Mouse (Mus musculus) limb, embryonic 15.5 days (tissue): Measurements from ENCODE around the gene Mpp1. TPM values are rescaled to one million over a fixed set of nuclear protein-coding genes. Genes with fewer than 3 reads are reported as not detected.

Source experiments
- ATAC-seq: fragments of 200-750 bp; cut with Nextera tagmentation; 2 replicates; pipeline ENCODE4 v1.8.0; 2017; ENCODE audit warnings: low read depth, moderate TSS enrichment; ENCODE audit not compliant: insufficient number of reproducible peaks, low FRiP score, low TSS enrichment
- H3K27ac ChIP-seq: fragments of 300-500 bp; sonication (generic); 2 replicates; pipeline ENCODE4 v1.5.1; 2015; ENCODE audit warnings: moderate library complexity, mild to moderate bottlenecking, inconsistent platforms
- H3K27me3 ChIP-seq: fragments of 300-500 bp; sonication (generic); 2 replicates; pipeline ENCODE4 v1.6.1; 2015; ENCODE audit warnings: inconsistent platforms
- H3K36me3 ChIP-seq: fragments of 300-500 bp; sonication (generic); 2 replicates; pipeline ENCODE4 v1.6.1; 2015; ENCODE audit warnings: inconsistent platforms
- H3K4me1 ChIP-seq: fragments of 300-500 bp; sonication (generic); 2 replicates; pipeline ENCODE4 v1.6.1; 2015; ENCODE audit warnings: inconsistent platforms
- H3K4me2 ChIP-seq: fragments of 300-500 bp; sonication (generic); 2 replicates; pipeline ENCODE4 v1.6.1; 2015; ENCODE audit warnings: mild to moderate bottlenecking, inconsistent platforms
- H3K4me3 ChIP-seq: fragments of 300-500 bp; sonication (generic); 2 replicates; pipeline ENCODE4 v1.5.1; 2015; ENCODE audit warnings: mild to moderate bottlenecking, inconsistent platforms
- H3K9ac ChIP-seq: fragments of 300-500 bp; sonication (generic); 2 replicates; pipeline ENCODE4 v1.6.1; 2015; ENCODE audit warnings: inconsistent platforms
- H3K9me3 ChIP-seq: fragments of 300-500 bp; sonication (generic); 2 replicates; pipeline ENCODE4 v1.6.1; 2016; ENCODE audit warnings: inconsistent platforms
- WGBS: fragments of 180-500 bp; shearing (Covaris S2); methylation state at CpG from one replicate; pipeline ENCODE4 v1.1.7; 2015; 5-methylcytosine and 5-hydroxymethylcytosine counted together
- polyA plus RNA-seq: library from polyadenylated mRNA; unstranded; fragments of >200 nt; fragmentation: Nextera tagmentation; extraction: Ambion mirVana; gene quantifications from 2 replicates; pipeline ENCODE4 v1.2.1, GENCODE M21; 2015

Gene Mpp1
- polyA plus RNA-seq, 1 experiment from 2014 or later, result 52.6 TPM

- no peaks in the 10 kb centered on the region for H3K9me3 ChIP-seq
- H3K4me1 ChIP-seq, result no peaks in the 10 kb centered on the region
- no peak for ATAC-seq
- H3K4me2 ChIP-seq, result no peak overlapping the region
- no peak overlapping the region for H3K9ac ChIP-seq
- H3K36me3 ChIP-seq, result peaks cover 6% of the 10 kb centered on the region; the same call in 1 of the 2 replicates
- no peaks in the 10 kb centered on the region for H3K27me3 ChIP-seq
- H3K27ac ChIP-seq, result no peak overlapping the region
- H3K4me3 ChIP-seq, result no peak overlapping the region
Observed at GRCm38 (mm10) chrX:75126893-75127292, 3.9 kb downstream of the Mpp1 start.

GRCm38 (mm10) chrX:75125606-75126005, 5.2 kb downstream of the Mpp1 start:
- H3K27me3 ChIP-seq, result no peaks in the 10 kb centered on the region
- 95% methylated on average over 3 of the region's 3 CpGs for WGBS
- H3K27ac ChIP-seq, result no peak overlapping the region
- no peak for ATAC-seq
- H3K9ac ChIP-seq, result no peak overlapping the region
- H3K36me3 ChIP-seq, result peaks cover 8% of the 10 kb centered on the region; the same call in 1 of the 2 replicates
- H3K4me2 ChIP-seq, result no peak overlapping the region
- no peaks in the 10 kb centered on the region for H3K4me1 ChIP-seq
- H3K9me3 ChIP-seq, result no peaks in the 10 kb centered on the region
- H3K4me3 ChIP-seq, result no peak overlapping the region

- Histone ChIP-seq H3K4me3 (no peak overlapping the region), H3K27me3 (no peaks in the 10 kb centered on the region), H3K36me3 (peaks cover 16% of the 10 kb centered on the region), H3K4me2 (no peak overlapping the region), H3K4me1 (no peaks in the 10 kb centered on the region), H3K9me3 (no peaks in the 10 kb centered on the region), H3K9ac (no peak overlapping the region), H3K27ac (no peak overlapping the region)
- no peak for ATAC-seq
Observed at GRCm38 (mm10) chrX:75115550-75115949, 15.3 kb downstream of the Mpp1 start.

- Histone ChIP-seq H3K4me1 (no peaks in the 10 kb centered on the region), H3K9ac (no peak overlapping the region), H3K4me3 (no peak overlapping the region), H3K27ac (no peak overlapping the region), H3K4me2 (no peak overlapping the region), H3K27me3 (no peaks in the 10 kb centered on the region), H3K9me3 (no peaks in the 10 kb centered on the region), H3K36me3 (peaks cover 36% of the 10 kb centered on the region)
- no peak for ATAC-seq
- WGBS, result 89% methylated on average over 6 of the region's 6 CpGs
Observed at GRCm38 (mm10) chrX:75102293-75102692, 28.5 kb downstream of the Mpp1 start.

- ATAC-seq, result no peak
- no peaks in the 10 kb centered on the region for H3K4me1 ChIP-seq
- H3K36me3 ChIP-seq, result 0 out of 2 replicates have a peak, but pooled peaks cover 14% of the 10 kb centered on the region
- H3K4me2 ChIP-seq, result no peak overlapping the region
- no peak overlapping the region for H3K27ac ChIP-seq
- H3K9me3 ChIP-seq, result no peaks in the 10 kb centered on the region
- no peak overlapping the region for H3K9ac ChIP-seq
- no peak overlapping the region for H3K4me3 ChIP-seq
- 83% methylated on average over 8 of the region's 8 CpGs for WGBS
- H3K27me3 ChIP-seq, result no peaks in the 10 kb centered on the region
Observed at GRCm38 (mm10) chrX:75098799-75099198, 32.0 kb downstream of the Mpp1 start.

- Histone ChIP-seq H3K27me3 (no peaks in the 10 kb centered on the region), H3K36me3 (0 out of 2 replicates have a peak, but pooled peaks cover 4% of the 10 kb centered on the region), H3K4me2 (peak overlapping the region; percentile 50), H3K4me3 (peak overlapping the region; percentile 54), H3K9me3 (no peaks in the 10 kb centered on the region), H3K9ac (peak overlapping the region; percentile 58), H3K4me1 (no peaks in the 10 kb centered on the region), H3K27ac (peak overlapping the region; percentile 77)
- 24% methylated on average over 23 of the region's 23 CpGs for WGBS
- ATAC-seq, result no peak
Observed at GRCm38 (mm10) chrX:75096163-75096770, 34.5 kb downstream of the Mpp1 start.

GRCm38 (mm10) chrX:75095369-75096162, 35.2 kb downstream of the Mpp1 start, which contains the start of gene Dkc1:
Dkc1 (plus strand) TSS chrX:75095854.
- peak within 1 kb of the TSS; percentile 58 for H3K9ac ChIP-seq
- no peaks in the 10 kb centered on the region for H3K4me1 ChIP-seq
- no peaks in the 10 kb centered on the region for H3K9me3 ChIP-seq
- no peaks in the 10 kb centered on the region for H3K36me3 ChIP-seq
- peak; percentile 99 for ATAC-seq
- 18% methylated on average over 23 of the region's 29 CpGs for WGBS
- no peaks in the 10 kb centered on the region for H3K27me3 ChIP-seq
- H3K4me2 ChIP-seq, result peak within 1 kb of the TSS; percentile 50
- H3K27ac ChIP-seq, result peak within 1 kb of the TSS; percentile 77
- peak within 1 kb of the TSS; percentile 54 for H3K4me3 ChIP-seq

GRCm38 (mm10) chrX:75085654-75086053, 45.2 kb downstream of the Mpp1 start:
- H3K9me3 ChIP-seq, result no peaks in the 10 kb centered on the region
- H3K4me2 ChIP-seq, result no peak overlapping the region
- ATAC-seq, result no peak
- 27% methylated on average over 1 of the region's 1 CpGs for WGBS
- no peak overlapping the region for H3K4me3 ChIP-seq
- no peaks in the 10 kb centered on the region for H3K27me3 ChIP-seq
- H3K27ac ChIP-seq, result no peak overlapping the region
- no peaks in the 10 kb centered on the region for H3K36me3 ChIP-seq
- H3K9ac ChIP-seq, result no peak overlapping the region
- H3K4me1 ChIP-seq, result no peaks in the 10 kb centered on the region

- H3K27ac ChIP-seq, result no peak within 1 kb of the TSS
- H3K36me3 ChIP-seq, result no peaks in the 10 kb centered on the region
- ATAC-seq, result peak; percentile 74; the same call in 1 of the 2 replicates
- peak within 1 kb of the TSS; percentile 49 for H3K4me3 ChIP-seq
- peak within 1 kb of the TSS; percentile 50 for H3K4me2 ChIP-seq
- WGBS, result 21% methylated on average over 8 of the region's 17 CpGs
- H3K9me3 ChIP-seq, result no peaks in the 10 kb centered on the region
- peak within 1 kb of the TSS; percentile 26; the same call in 1 of the 2 replicates for H3K9ac ChIP-seq
- H3K27me3 ChIP-seq, result no peaks in the 10 kb centered on the region
- no peaks in the 10 kb centered on the region for H3K4me1 ChIP-seq
Observed at GRCm38 (mm10) chrX:75084774-75085508, 45.9 kb downstream of the Mpp1 start, which contains the start of gene Gab3. Gab3 (minus strand) TSS chrX:75085458.

GRCm38 (mm10) chrX:75083982-75084773, 46.6 kb downstream of the Mpp1 start:
- Histone ChIP-seq H3K9me3 (no peaks in the 10 kb centered on the region), H3K36me3 (no peaks in the 10 kb centered on the region), H3K4me3 (peak overlapping the region; percentile 49), H3K9ac (peak overlapping the region; percentile 26; the same call in 1 of the 2 replicates), H3K4me2 (peak overlapping the region; percentile 50), H3K27me3 (no peaks in the 10 kb centered on the region), H3K4me1 (no peaks in the 10 kb centered on the region), H3K27ac (no peak overlapping the region)
- ATAC-seq, result no peak
- 36% methylated on average over 26 of the region's 26 CpGs for WGBS

- Histone ChIP-seq H3K4me1 (no peaks in the 10 kb centered on the region), H3K36me3 (no peaks in the 10 kb centered on the region), H3K27ac (no peak overlapping the region), H3K9ac (no peak overlapping the region), H3K9me3 (no peaks in the 10 kb centered on the region), H3K4me2 (no peak overlapping the region), H3K27me3 (no peaks in the 10 kb centered on the region), H3K4me3 (no peak overlapping the region)
- 70% methylated on average over 2 of the region's 2 CpGs for WGBS
- no peak for ATAC-seq
Observed at GRCm38 (mm10) chrX:75082351-75082750, 48.5 kb downstream of the Mpp1 start.
